Mouse (Mus musculus) midbrain, embryonic 12.5 days (tissue): ENCODE results near the gene Cdh5. TPM values are rescaled to one million over a fixed set of nuclear protein-coding genes. Genes with fewer than 3 reads are reported as not detected.
A peak's percentile ranks its signal among the peaks of the same experiment; 100 is the strongest.

ENCODE experiments used
- ATAC-seq: fragments of 200-750 bp; cut with Nextera tagmentation; 2 replicates; pipeline ENCODE4 v1.8.0; 2017; ENCODE audit warnings: low read depth, moderate TSS enrichment, moderate library complexity; ENCODE audit not compliant: low FRiP score
- H3K27ac ChIP-seq: fragments of 300-500 bp; sonication (generic); replicated peaks from 2 replicates; pipeline ENCODE4 v1.5.1; 2016; ENCODE audit warnings: mild to moderate bottlenecking
- H3K27me3 ChIP-seq: fragments of 300-500 bp; sonication (generic); 2 replicates; pipeline ENCODE4 v1.6.1; 2016; ENCODE audit warnings: mild to moderate bottlenecking
- H3K36me3 ChIP-seq: fragments of 300-500 bp; sonication (generic); 2 replicates; pipeline ENCODE4 v1.6.1; 2016
- H3K4me1 ChIP-seq: fragments of 300-500 bp; sonication (generic); 2 replicates; pipeline ENCODE4 v1.6.1; 2016
- H3K4me2 ChIP-seq: fragments of 300-500 bp; sonication (generic); replicated peaks from 2 replicates; pipeline ENCODE4 v1.6.1; 2016; ENCODE audit warnings: mild to moderate bottlenecking, moderate library complexity
- H3K4me3 ChIP-seq: fragments of 300-500 bp; sonication (generic); 2 replicates; pipeline ENCODE4 v1.5.1; 2016; ENCODE audit warnings: mild to moderate bottlenecking
- H3K9ac ChIP-seq: fragments of 300-500 bp; sonication (generic); replicated peaks from 2 replicates; pipeline ENCODE4 v1.6.1; 2016; ENCODE audit warnings: mild to moderate bottlenecking, moderate library complexity
- H3K9me3 ChIP-seq: fragments of 300-500 bp; sonication (generic); 2 replicates; pipeline ENCODE4 v1.6.1; 2016; ENCODE audit warnings: mild to moderate bottlenecking
- WGBS: fragments of 180-500 bp; shearing (Covaris S2); methylation state at CpG from one replicate; pipeline ENCODE4 v1.1.7; 2016; 5-methylcytosine and 5-hydroxymethylcytosine counted together
- polyA plus RNA-seq: library from polyadenylated mRNA; unstranded; fragments of >200 nt; fragmentation: Nextera tagmentation; extraction: Ambion mirVana; gene quantifications from 2 replicates; pipeline ENCODE4 v1.2.1, GENCODE M21; 2016

Cdh5 gene
- polyA plus RNA-seq, 1 experiment from 2014 or later = 16.5 TPM

- Histone ChIP-seq H3K27ac (no peak overlapping the region), H3K4me3 (no peak overlapping the region), H3K9me3 (no peaks in the 10 kb centered on the region), H3K4me2 (no peak overlapping the region), H3K4me1 (no peaks in the 10 kb centered on the region), H3K36me3 (no peaks in the 10 kb centered on the region), H3K27me3 (no peaks in the 10 kb centered on the region), H3K9ac (no peak overlapping the region)
- ATAC-seq = peak; percentile 30
- 92% methylated on average over 15 of the region's 15 CpGs for WGBS
Observed at GRCm38 (mm10) chr8:104146717-104147494, 45.5 kb downstream of the Cdh5 start.

- no peaks in the 10 kb centered on the region for H3K9me3 ChIP-seq
- ATAC-seq = no peak
- 95% methylated on average over 2 of the region's 2 CpGs for WGBS
- no peaks in the 10 kb centered on the region for H3K36me3 ChIP-seq
- H3K4me1 ChIP-seq = no peaks in the 10 kb centered on the region
- H3K4me2 ChIP-seq = no peak overlapping the region
- no peak overlapping the region for H3K4me3 ChIP-seq
- H3K27ac ChIP-seq = no peak overlapping the region
- H3K9ac ChIP-seq = no peak overlapping the region
- H3K27me3 ChIP-seq = no peaks in the 10 kb centered on the region
Observed at GRCm38 (mm10) chr8:104147947-104148346, 46.5 kb downstream of the Cdh5 start.

- H3K4me1 ChIP-seq = no peaks in the 10 kb centered on the region
- H3K9me3 ChIP-seq = no peaks in the 10 kb centered on the region
- no peaks in the 10 kb centered on the region for H3K27me3 ChIP-seq
- H3K4me2 ChIP-seq = no peak overlapping the region
- no peaks in the 10 kb centered on the region for H3K36me3 ChIP-seq
- WGBS = 76% methylated on average over 5 of the region's 5 CpGs
- no peak overlapping the region for H3K27ac ChIP-seq
- no peak overlapping the region for H3K9ac ChIP-seq
- ATAC-seq = no peak
- H3K4me3 ChIP-seq = no peak overlapping the region
Observed at GRCm38 (mm10) chr8:104160731-104161130, 59.3 kb downstream of the Cdh5 start.

GRCm38 (mm10) chr8:104169461-104169860 is 68.0 kb downstream of the Cdh5 start:
- no peak for ATAC-seq
- H3K27ac ChIP-seq = no peak overlapping the region
- no peaks in the 10 kb centered on the region for H3K36me3 ChIP-seq
- peaks cover 8% of the 10 kb centered on the region; the same call in 1 of the 2 replicates for H3K4me1 ChIP-seq
- no peak overlapping the region for H3K4me3 ChIP-seq
- H3K27me3 ChIP-seq = peaks cover 51% of the 10 kb centered on the region
- no peak overlapping the region for H3K9ac ChIP-seq
- 83% methylated on average over 3 of the region's 3 CpGs for WGBS
- H3K9me3 ChIP-seq = no peaks in the 10 kb centered on the region
- no peak overlapping the region for H3K4me2 ChIP-seq

- WGBS = under 1% methylated on average over 77 of the region's 87 CpGs
- peak within 1 kb of the TSS; percentile 77 for H3K4me3 ChIP-seq
- H3K36me3 ChIP-seq = no peaks in the 10 kb centered on the region
- H3K27me3 ChIP-seq = peaks cover 51% of the 10 kb centered on the region
- peak within 1 kb of the TSS; percentile 97 for H3K4me2 ChIP-seq
- H3K9ac ChIP-seq = peak within 1 kb of the TSS; percentile 86
- no peak within 1 kb of the TSS; the same call in 1 of the 2 replicates for H3K27ac ChIP-seq
- H3K9me3 ChIP-seq = no peaks in the 10 kb centered on the region
- peak; percentile 89 for ATAC-seq
- peaks cover 8% of the 10 kb centered on the region; the same call in 1 of the 2 replicates for H3K4me1 ChIP-seq
Observed at GRCm38 (mm10) chr8:104170118-104171049, 69.0 kb downstream of the Cdh5 start, which contains the start of gene Bean1. TSS of gene Bean1 (plus strand) at chr8:104170442.

GRCm38 (mm10) chr8:104171050-104171620 is 69.7 kb downstream of the Cdh5 start:
- Histone ChIP-seq H3K27me3 (peaks cover 51% of the 10 kb centered on the region), H3K27ac (no peak overlapping the region)
- peak; percentile 36; the same call in 1 of the 2 replicates for ATAC-seq

GRCm38 (mm10) chr8:104172420-104172819 is 71.0 kb downstream of the Cdh5 start:
- Histone ChIP-seq H3K4me1 (peaks cover 8% of the 10 kb centered on the region; the same call in 1 of the 2 replicates), H3K9me3 (no peaks in the 10 kb centered on the region), H3K9ac (no peak overlapping the region), H3K4me3 (no peak overlapping the region), H3K36me3 (no peaks in the 10 kb centered on the region), H3K4me2 (no peak overlapping the region), H3K27ac (no peak overlapping the region), H3K27me3 (peaks cover 51% of the 10 kb centered on the region)
- ATAC-seq = no peak
- 89% methylated on average over 6 of the region's 6 CpGs for WGBS

More at GRCm38 (mm10) chr8:104171050-104171620, 69.7 kb downstream of the Cdh5 start:
- Histone ChIP-seq H3K9me3 (no peaks in the 10 kb centered on the region), H3K4me3 (peak overlapping the region; percentile 77), H3K4me2 (peak overlapping the region; percentile 97), H3K4me1 (peaks cover 8% of the 10 kb centered on the region; the same call in 1 of the 2 replicates), H3K36me3 (no peaks in the 10 kb centered on the region), H3K9ac (peak overlapping the region; percentile 86)
- WGBS = 4% methylated on average over 31 of the region's 32 CpGs

GRCm38 (mm10) chr8:104175848-104176527 is 74.6 kb downstream of the Cdh5 start:
- no peaks in the 10 kb centered on the region for H3K36me3 ChIP-seq
- no peak overlapping the region for H3K4me3 ChIP-seq
- ATAC-seq = no peak
- no peak overlapping the region for H3K9ac ChIP-seq
- peaks cover 27% of the 10 kb centered on the region for H3K27me3 ChIP-seq
- WGBS = 81% methylated on average over 8 of the region's 8 CpGs
- no peaks in the 10 kb centered on the region for H3K9me3 ChIP-seq
- H3K27ac ChIP-seq = no peak overlapping the region
- H3K4me1 ChIP-seq = no peaks in the 10 kb centered on the region; the same call in 1 of the 2 replicates
- no peak overlapping the region for H3K4me2 ChIP-seq

- Histone ChIP-seq H3K4me1 (no peaks in the 10 kb centered on the region), H3K4me2 (no peak overlapping the region), H3K27me3 (peaks cover 17% of the 10 kb centered on the region), H3K27ac (no peak overlapping the region), H3K36me3 (no peaks in the 10 kb centered on the region), H3K9me3 (no peaks in the 10 kb centered on the region), H3K9ac (no peak overlapping the region), H3K4me3 (no peak overlapping the region)
- 88% methylated on average over 4 of the region's 4 CpGs for WGBS
- ATAC-seq = 0 out of 2 replicates have a peak, but pooled peaks have one; percentile 24
Observed at GRCm38 (mm10) chr8:104177054-104177453, 75.6 kb downstream of the Cdh5 start.

- Histone ChIP-seq H3K27me3 (0 out of 2 replicates have a peak, but pooled peaks cover 6% of the 10 kb centered on the region), H3K9ac (no peak overlapping the region), H3K4me2 (no peak overlapping the region), H3K4me1 (peaks cover 6% of the 10 kb centered on the region; the same call in 1 of the 2 replicates), H3K4me3 (no peak overlapping the region), H3K36me3 (no peaks in the 10 kb centered on the region), H3K9me3 (no peaks in the 10 kb centered on the region), H3K27ac (no peak overlapping the region)
- ATAC-seq = no peak
- 42% methylated on average over 6 of the region's 6 CpGs for WGBS
Observed at GRCm38 (mm10) chr8:104184905-104185304, 83.5 kb downstream of the Cdh5 start.

- no peak overlapping the region for H3K9ac ChIP-seq
- H3K27me3 ChIP-seq = 0 out of 2 replicates have a peak, but pooled peaks cover 6% of the 10 kb centered on the region
- H3K9me3 ChIP-seq = no peaks in the 10 kb centered on the region
- peaks cover 6% of the 10 kb centered on the region; the same call in 1 of the 2 replicates for H3K4me1 ChIP-seq
- ATAC-seq = no peak
- no peaks in the 10 kb centered on the region for H3K36me3 ChIP-seq
- 93% methylated on average over 4 of the region's 4 CpGs for WGBS
- H3K4me3 ChIP-seq = no peak overlapping the region
- no peak overlapping the region for H3K4me2 ChIP-seq
- H3K27ac ChIP-seq = no peak overlapping the region
Observed at GRCm38 (mm10) chr8:104186827-104187226, 85.4 kb downstream of the Cdh5 start.
